Mouse (Mus musculus) gonadal fat pad, adult 2 months (tissue): ENCODE measurements around the gene Supt7l. TPM values are rescaled to one million over a fixed set of nuclear protein-coding genes. Genes with fewer than 3 reads are reported as not detected.
A peak's percentile ranks its signal among the peaks of the same experiment; 100 is the strongest.
"Not testable (repeated sequence)": the region's sequence is repeated elsewhere in the genome, so short reads cannot be mapped to it uniquely, and the experiment has no call there.

Experiments
- DNase-seq: peaks from one replicate; pipeline ENCODE4 v3.0.0-alpha.2; 2012; ENCODE audit warnings: low read depth
- polyA plus RNA-seq: library from polyadenylated mRNA; depleted of rRNA; stranded (reverse); fragments of >200 nt; gene quantifications from 2 replicates; pipeline ENCODE4 v1.2.3, GENCODE M21; 2012; rRNA removed

The Supt7l gene
- polyA plus RNA-seq, result 14.2 and 17.1 TPM in 2 replicates

DNA sequence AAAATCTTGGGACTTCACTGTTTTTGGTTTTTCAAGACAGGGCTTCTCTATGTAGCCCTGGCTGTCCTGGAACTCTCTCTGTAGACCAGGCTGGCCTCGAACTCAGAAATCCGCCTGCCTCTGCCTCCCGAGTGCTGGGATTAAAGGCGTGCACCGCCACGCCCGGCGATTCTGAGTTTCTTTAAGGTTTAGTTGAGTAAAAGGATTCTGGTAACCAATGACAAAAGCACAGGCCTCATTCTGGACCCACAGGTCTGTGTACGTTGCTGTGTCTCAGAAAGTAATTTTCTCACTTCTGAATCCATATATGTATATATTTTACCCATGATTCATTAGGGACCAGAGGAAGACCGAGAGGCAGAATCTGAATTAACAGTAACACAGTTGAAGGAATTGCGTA, at the start of gene Supt7l:
TSS of gene Supt7l (minus strand) at position 101 of the 400 bp plus-strand sequence.
- not testable (repeated sequence) for DNase-seq

DNA sequence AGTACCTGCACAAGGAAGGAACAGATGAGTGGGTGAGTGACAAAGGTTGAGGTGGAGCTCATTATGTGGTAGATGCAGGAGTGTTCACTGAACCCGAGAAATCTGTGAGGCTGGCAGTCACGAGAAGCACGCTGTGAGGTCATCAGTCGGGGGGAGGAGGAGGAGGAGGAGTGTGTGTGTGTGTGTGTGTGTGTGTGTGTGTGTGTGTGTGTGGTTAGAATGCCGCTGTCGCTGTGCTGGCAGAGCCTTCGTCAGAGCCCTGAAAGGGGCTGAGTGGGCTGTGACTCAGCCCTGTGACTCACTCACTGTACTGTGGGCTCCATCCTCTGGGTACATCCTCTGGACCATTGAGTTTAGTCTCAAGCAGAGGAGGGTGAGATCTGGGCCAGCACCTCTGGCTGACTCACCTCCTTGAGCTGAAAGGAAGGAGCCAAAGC, 49.0 kb upstream of the Supt7l start:
- no peak for DNase-seq

DNA sequence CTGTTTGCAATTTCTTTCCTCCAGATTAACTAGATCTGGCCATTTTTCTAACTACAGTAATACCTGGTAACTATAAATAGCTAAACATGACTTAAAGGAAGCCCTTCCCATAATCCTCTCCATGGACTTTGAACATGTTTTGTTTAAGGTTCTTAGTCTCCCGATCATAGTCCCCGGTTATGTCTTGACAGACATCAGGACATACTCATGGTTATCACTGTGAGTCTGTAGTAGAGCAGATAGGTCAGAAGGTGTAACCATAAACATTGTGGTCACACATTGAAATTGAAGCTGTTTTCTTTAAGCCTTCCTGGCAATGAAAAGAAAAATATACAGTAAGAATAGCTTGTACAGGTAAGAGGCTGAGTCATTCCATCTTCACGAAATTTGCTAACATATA, 46.1 kb upstream of the Supt7l start:
- no peak for DNase-seq

DNA sequence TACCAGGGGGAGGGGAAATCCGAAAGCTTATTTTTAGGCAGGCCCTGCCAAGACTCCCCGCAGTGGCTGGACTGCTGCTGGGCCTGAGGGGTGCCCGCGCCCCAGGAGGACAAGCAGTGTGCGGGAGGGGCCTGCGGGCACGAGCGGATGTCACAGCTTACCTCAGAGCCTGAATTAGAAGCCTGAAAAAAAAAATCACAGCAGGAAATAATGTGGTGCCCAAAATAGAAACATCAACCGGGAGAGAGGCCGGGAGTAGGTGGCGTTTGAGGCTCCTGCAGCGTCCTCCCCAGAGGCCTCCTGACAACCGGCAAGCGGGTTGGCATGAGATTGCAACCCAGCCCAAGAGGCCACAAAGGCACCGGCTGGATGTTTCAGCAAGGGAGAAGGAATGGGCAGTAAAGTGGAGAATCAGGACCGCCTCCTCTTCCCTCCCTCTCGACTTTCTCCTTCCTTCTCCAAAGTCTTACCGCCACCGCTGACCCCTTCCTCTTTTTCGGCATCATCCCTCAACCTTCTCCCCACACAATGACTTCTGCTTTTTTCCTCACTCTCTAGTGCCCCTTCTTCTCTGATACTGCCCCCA, 43.5 kb upstream of the Supt7l start:
- DNase-seq, result no peak

DNA sequence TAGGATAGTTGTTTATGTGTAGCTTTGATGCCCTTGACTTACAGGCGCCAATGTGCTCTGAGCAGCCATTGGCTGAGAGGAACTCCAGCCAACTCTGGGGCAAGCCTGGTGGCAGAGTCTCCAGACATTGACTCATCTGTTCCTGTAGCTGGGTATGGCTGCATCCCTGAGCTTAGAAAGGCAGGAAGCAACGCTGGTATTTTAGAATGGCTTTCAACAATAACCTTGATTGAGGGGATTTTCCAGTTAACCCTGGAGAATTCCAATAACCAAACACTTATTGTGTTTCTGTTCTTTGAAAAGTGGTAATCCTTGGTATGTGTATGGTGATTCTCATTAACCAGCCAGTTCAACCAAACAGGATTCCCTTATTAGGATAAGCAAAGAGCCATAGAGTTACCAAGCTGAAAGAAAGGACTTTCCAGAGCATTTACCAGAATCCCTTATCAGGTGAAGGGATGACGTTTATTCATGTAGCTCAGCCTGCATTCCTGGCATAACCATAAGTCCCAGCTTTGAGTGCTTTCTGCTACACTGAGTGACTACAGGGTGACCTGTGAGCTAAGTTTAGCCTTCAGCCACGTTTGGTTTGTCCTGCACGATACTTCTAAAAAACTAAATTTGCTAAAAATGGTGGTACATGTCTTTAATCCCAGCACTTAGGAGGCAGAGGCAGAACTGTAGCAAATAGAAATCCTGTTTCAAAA, 40.5 kb upstream of the Supt7l start:
- no peak for DNase-seq

DNA sequence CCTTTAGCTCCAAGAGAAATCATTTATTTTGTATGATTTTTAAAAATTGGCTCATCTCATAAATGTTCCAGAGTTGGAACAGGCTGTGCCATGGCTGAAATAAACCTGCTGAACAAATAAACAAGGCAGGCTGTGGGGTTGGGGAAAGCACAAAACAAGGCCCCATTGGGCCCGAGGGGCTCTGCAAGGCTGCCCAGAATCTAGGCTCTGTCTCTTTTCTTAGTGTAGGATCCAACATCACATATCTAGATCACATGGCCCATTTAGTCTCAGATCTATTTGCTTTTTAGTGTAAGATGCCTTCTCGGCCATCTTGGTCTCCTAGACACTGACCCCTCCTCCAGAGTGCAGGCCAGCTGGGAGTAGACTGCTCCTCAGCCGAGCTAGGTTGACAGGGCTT, 38.9 kb upstream of the Supt7l start:
- no peak for DNase-seq

DNA sequence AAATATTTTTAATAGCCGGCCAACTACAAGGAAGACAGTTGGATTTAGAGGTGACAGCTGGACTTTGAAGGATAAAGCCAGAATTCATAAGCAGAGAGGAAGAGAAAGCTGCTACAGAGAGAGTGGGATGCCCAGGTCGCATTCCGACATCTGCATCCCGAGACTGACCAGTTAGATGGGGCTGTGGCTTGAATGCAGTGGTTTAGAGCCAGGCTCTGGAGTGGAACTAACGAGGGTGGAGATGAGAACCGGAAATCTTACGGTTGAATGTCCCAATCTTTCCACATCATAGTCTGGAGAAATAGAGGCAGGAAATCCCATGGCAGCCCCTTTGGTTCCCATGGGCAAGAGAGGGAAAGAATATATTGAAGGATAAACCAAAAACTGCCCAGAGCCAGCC, 38.4 kb upstream of the Supt7l start:
- DNase-seq, result no peak

DNA sequence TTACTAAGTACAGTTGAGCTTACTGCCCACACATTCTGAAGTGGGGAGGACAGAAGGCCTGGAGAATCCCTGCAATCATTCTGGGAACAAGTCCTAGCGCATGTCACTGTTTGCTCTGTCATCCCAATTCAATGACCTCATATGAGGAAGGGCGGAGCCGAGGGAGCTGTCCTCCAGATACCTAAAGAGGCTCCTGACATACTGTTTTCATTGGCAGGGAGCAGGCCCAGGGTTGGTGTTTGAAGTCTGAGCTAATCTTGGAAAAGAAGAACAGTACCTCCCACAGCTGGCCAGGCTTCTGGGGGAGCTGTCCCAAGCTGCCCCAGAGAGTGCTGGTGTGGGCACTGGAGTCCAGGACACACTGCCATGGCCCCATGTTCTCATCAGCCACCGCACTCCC, 37.4 kb upstream of the Supt7l start:
- peak; percentile 91 for DNase-seq

DNA sequence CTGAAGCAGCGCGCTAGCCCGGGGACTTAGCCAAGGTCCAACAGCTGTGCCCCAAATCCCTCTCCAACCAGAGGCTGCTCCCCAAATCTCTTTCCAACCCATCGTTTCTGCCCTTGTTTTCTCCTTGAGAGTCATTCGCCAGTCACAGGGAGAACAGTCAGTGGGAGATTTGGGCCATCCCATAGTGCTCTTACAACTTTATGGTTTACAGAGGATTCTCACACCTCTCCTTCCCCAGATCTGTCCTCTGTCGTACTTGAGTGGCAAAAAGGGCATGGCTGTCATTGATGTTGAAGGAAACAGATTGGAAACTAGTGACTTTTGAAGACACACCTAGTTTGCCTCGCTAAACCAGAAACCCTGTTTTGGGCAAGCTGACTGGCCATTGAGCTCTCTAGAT, 36.3 kb upstream of the Supt7l start:
- DNase-seq, result no peak

DNA sequence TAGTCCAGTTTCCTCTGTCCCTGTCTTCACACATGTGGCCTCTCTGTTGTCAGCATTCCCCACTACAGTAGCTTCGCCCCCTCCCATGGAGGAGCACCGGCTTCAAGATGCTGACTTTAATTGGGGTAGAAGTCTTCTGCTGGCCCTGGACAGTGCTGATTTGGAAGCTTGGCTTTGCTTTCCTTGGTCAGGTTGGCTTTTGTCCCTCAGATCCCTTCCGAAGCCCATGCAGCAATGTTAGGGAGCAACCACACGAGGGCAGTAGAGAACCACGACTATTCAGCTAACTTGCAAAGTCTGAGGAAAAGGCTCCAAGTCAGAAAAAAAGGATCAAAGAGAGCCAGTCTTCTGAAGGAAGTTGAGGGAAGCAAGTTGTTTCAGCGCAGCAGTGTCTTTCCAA, 35.9 kb upstream of the Supt7l start:
- DNase-seq, result no peak

DNA sequence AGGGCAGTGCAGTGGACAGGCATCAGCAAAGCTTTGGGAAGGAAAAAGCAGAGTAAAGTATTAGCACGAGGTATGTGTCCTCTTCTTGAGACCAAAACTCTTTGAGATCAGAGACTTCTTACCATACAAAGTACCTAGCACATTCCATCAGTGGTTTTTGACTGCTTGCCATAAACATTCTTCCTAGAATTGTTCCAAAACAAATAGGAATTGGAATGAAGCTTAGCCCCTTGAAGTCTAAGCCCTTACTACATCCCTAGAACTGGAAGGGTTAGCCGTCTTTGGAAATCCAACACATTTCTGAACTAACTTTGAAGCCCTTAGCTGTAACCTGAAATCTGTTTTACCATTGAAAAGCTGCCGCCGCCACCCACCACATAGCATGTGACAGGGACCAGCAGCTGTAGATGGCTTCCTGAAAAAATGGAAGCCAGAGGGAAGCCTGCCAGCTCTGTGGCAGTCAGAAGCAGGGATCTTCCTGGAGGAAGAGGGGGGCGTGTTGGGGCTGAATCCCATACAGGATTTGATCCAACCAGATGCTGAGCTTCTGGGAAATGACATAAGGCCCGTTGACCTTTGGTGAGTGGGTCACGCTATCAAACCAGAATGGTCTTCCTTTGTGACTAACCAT, 34.5 kb upstream of the Supt7l start:
- no peak for DNase-seq

DNA sequence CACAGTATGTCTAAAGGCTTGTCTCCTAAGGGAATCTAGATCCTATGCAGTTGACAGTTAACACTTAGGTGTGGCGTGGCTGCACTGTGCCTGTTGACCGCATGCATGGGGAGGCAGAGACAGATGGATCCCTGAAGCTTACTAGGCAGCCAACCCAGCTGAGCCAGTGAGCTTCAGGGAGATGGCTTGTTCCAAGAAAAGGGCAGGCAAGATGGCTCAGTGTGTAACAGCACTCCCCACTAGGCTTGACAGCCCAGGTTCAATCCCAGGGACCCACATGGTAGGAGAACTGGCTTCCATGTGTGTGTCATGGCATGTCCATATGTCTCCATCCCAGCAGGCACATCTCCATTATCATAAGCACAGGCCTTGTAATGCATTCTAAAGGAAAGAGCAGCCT, 32.7 kb upstream of the Supt7l start:
- no peak for DNase-seq

DNA sequence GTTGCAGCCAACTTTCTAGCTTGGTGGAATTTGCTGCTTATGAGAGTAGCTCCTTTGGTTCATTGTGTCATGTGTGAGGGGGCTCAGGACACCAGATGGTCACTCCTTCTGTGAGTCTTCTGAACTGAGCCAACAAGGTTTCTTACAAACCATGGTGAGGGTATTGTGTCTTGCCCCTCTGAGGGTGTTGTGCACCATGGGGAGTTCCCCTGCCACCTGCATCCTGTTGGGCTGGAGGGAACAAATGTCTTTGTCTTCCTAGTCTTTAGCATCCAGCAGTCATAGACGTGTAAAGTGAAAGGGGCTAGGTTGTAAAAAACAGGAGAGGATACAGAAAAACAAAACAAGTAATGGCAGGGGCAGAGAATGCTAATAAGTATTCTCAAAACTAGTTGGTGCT, 31.8 kb upstream of the Supt7l start:
- DNase-seq, result no peak

DNA sequence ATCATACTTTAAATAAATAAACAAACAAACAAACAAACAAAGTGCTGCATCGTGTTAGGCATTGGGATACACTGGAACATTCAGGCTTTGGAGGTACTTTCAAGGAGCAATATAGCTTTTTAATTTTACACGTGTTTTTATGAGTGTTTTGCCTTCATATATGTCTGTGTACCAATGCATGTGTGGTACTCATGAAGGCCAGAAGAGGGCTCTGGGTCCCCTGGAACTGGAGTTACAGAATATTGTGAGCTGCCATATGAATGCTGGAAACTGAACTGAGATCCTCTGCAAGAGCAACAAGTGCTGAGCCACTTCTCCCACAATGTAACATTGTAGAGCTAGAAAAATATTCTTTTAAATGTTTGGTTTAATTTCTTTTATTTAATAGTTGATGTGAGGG, 7.6 kb upstream of the Supt7l start:
- DNase-seq, result no peak

DNA sequence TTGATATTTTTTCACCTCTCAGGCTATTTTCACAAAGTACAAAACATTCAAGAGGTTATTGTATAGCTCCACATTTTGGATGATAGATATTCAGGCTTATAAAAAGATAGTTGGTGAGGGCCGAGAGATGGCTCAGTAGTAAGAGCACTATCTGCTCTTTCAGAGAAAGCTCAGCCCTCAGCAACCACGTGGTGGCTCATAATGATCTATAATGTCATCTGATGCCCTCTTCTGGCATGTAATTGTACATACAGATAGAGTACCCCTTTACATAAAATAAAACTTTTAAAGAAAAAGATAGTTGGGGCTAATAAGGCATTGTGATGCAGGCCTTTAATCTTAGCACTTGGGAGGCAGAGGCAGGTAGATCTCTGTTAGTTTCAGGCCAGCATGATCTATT, 953 bp upstream of the Supt7l start:
- DNase-seq, result no peak

DNA sequence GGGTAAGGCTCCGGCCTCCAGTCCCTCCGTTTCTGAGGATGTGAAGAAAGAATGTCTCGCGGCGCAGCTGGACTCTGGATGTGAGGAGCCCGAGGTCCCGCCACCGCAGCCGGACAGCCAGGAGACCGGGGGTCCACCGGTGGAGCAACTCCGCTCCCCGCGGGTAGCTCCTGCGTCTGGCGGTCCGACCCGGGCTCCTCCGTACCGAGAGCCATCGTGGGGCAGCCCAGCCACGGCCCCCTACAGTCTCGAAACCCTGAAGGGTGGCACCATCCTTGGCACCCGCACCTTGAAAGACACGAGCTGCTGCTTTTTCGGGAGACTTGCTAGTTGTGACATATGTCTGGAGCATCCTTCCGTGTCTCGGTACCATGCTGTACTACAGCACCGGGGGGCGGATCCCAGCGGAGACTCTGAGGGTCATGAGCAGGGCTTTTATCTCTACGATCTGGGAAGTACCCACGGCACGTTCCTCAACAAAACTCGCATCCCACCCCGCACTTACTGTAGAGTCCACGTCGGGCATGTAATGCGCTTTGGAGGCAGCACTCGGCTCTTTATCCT, 408 bp downstream of the Supt7l start:
- no peak for DNase-seq

DNA sequence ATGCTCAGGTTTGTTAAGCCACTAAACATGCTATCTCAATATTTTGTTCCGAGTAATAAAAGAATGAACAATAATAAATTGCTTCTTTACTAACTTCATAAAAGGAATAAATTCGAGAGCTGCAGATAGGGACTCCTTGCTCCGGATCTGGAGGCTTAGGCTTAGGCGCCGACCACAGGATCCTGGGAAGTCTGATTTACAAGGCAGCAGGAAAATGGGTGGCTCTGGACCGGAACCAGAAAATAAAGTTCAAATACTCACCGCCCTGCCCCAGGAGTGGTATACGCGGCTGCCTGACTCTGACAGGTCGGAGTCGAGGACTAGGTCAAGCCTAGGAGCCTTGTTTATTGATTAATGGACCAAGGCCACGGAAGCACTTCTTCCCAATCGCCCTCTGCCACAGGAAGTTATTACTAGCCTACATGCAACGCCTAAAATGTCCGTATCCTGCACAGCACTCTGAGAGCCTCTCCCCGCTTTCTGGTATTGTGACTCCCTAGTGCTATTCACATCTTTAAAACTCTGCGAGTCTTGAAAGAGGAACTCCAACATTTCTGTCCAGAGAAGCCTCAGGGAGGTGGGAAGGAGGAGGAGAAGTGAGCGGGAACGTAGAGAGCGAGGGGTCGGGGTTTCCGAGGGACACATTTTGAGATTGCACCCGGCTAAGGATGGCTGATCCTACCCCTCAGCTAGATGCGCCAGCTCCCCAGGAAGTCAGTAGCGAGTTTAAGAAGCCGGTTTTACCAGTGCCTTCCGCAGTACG, 1.1 kb downstream of the Supt7l start, which contains the start of gene Slc4a1ap:
TSS of gene Slc4a1ap (plus strand) at position 642 of the 763 bp plus-strand sequence.
- DNase-seq, result peak; percentile 37

DNA sequence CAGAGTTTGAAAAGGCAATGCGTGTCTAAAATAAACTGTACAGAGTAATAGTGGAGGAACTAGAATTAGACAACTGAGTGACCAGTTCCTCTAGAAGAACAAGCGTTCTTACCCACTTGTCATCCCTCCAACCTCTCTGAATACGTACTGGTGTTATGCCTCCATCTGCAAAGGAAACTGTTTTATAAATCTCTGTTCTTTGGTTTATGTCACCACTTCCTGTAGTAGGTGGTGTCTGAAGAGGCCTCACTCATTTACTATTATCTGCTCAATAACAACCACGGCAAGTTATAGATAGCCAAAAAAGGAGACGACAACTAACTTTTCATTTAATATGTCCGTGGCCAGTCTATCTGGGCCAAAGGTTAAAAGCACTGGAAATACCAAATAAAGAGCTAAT, 7.1 kb downstream of the Supt7l start:
- DNase-seq, result no peak

DNA sequence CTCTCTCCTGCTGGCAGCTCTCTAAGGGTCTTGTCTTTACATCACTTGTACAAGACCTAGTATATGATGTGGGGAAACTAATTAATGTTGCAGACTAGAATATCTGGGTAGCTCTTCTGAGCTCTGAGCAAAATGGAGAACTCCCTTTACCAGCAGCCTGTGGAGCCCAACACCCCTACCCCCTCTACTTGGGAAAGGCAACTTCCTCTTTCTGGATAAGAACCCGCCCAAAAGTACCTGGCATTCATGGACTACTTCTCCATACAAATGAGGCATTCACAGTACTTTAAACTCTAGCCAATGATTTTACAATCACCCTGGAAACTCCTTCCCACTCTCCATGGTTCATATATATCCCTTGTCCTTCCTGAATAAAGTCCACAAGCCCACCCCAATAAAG, 15.1 kb downstream of the Supt7l start:
- DNase-seq, result no peak

DNA sequence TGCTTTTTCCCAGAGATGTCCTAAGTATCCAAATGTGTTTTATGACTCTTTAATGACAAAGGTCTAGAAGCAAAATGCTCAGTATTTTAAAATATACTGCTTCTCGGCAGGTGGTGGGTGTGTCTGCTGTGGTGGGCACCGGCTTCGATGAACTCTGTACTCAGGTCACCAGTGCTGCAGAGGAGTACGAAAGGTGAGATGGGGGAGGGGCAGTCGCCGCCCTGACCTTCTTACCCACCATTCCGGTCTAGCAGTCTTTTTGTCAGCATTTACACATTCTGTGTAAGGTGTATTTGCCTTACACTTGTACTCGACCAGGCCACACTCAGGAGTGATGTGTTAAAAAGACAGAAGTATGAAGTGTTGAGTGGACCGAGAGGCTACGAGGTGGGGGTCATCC, 22.8 kb downstream of the Supt7l start:
- DNase-seq, result no peak

DNA sequence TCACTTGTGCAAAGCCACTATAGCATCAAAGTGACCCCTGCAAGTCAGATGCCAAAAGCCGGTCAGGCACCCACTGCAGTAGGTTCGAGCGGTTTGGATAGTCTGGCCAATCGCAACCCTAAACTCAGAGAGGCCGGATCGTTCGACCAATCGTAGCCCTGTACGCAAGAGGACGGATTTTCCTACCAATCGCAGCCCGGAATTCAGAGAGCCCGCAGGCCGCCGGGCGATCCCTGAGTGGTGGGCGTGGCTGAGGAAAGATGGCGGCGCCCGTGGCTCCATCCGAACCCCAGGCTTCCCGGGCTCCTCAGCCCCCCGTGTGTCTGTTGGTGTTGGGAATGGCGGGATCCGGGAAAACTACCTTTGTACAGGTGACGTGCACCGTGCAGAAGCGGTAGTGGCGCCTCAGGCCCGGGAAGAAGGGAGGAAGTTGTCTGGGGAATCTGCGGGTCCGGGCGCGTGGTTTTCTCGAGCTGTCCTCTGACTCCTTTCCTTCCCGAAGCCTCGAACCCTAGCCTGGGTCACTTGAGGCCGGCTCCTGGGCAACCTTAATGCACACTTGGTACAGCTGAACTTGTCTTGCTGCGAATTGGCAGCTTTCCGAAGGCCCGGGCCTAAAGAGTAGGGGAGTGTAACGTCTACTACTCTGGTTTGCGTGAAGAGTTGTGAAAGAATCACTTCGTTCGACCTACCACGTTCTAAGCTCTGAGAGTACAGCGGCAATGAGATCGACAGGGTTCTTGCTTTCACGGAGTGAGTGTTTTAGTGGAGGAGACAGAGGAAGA, 32.9 kb downstream of the Supt7l start, which contains the start of gene Gpn1:
TSS of gene Gpn1 (plus strand) at position 229 of the 785 bp plus-strand sequence.
- DNase-seq, result peak; percentile 55
